Mouse (Mus musculus): Measurements from ENCODE around the gene Rnh1. TPM values are rescaled to one million over a fixed set of nuclear protein-coding genes. Genes with fewer than 3 reads are reported as not detected.

The Rnh1 gene
- polyA plus RNA-seq, 1 experiment = 75.9 TPM

- H3K36me3 ChIP-seq (ENCODE audit: control insufficient read depth, insufficient read depth, low read length) = peaks cover 15% of the 10 kb centered on the region
- WGBS = 97% methylated on average over 14 of the region's 14 CpGs
- no peak overlapping the region for H3K27ac ChIP-seq (ENCODE audit: control insufficient read depth, insufficient read depth, low read length)
- TF ChIP-seq POLR2A (IDR thresholded peaks at IDR 0.05; ENCODE audit: control insufficient read depth, extremely low read depth, insufficient read depth, low read length, poor library complexity) = no peak
- no peak for TF ChIP-seq CTCF (IDR thresholded peaks at IDR 0.05; ENCODE audit: borderline replicate concordance, control insufficient read depth, extremely low read depth, insufficient read depth, low read length, poor library complexity)
- H3K4me1 ChIP-seq (replicated peaks; ENCODE audit: control insufficient read depth, insufficient read depth, low read length) = peaks cover 12% of the 10 kb centered on the region
- no peak for DNase-seq
- H3K4me3 ChIP-seq (ENCODE audit: control insufficient read depth, insufficient read depth, low read length) = no peak overlapping the region
- no peaks in the 10 kb centered on the region for H3K27me3 ChIP-seq (ENCODE audit: control insufficient read depth, insufficient read depth, low read length)
These were observed 18.4 kb upstream of the Rnh1 start for GRCm38 (mm10) chr7:141191036-141191435.

- no peak for DNase-seq
- H3K4me1 ChIP-seq (replicated peaks; ENCODE audit: control insufficient read depth, insufficient read depth, low read length) = peaks cover 12% of the 10 kb centered on the region
- H3K27ac ChIP-seq (ENCODE audit: control insufficient read depth, insufficient read depth, low read length) = no peak overlapping the region
- H3K36me3 ChIP-seq (ENCODE audit: control insufficient read depth, insufficient read depth, low read length) = peaks cover 15% of the 10 kb centered on the region
- WGBS = 91% methylated on average over 3 of the region's 3 CpGs
- no peaks in the 10 kb centered on the region for H3K27me3 ChIP-seq (ENCODE audit: control insufficient read depth, insufficient read depth, low read length)
- no peak for TF ChIP-seq POLR2A (IDR thresholded peaks at IDR 0.05; ENCODE audit: control insufficient read depth, extremely low read depth, insufficient read depth, low read length, poor library complexity)
- TF ChIP-seq CTCF (IDR thresholded peaks at IDR 0.05; ENCODE audit: borderline replicate concordance, control insufficient read depth, extremely low read depth, insufficient read depth, low read length, poor library complexity) = no peak
- no peak overlapping the region for H3K4me3 ChIP-seq (ENCODE audit: control insufficient read depth, insufficient read depth, low read length)
These were observed 17.6 kb upstream of the Rnh1 start for GRCm38 (mm10) chr7:141190220-141190619.

DNA sequence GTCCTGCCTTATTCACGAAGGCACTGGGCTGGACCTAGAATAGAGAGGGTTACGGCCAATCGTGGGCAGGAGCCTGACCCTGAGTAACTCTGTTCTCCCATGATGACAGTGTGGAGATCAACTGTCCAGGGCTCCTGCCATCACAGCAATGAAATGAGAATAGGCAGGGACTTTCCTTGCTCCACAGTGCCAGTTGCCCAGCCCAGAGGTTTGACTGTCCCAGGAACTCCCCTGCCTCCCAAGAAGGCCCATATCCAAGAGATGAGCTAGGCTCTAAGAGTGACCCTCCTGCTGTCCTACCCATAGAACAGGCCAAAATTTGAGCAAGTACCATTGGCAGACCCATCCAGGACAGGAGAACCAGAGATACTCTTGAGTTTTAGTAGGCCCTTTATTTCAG, 16.1 kb upstream of the Rnh1 start:
- H3K4me1 ChIP-seq (replicated peaks; ENCODE audit: control insufficient read depth, insufficient read depth, low read length) = peaks cover 9% of the 10 kb centered on the region
- 97% methylated on average over 3 of the region's 3 CpGs for WGBS
- no peak for DNase-seq
- TF ChIP-seq POLR2A (IDR thresholded peaks at IDR 0.05; ENCODE audit: control insufficient read depth, extremely low read depth, insufficient read depth, low read length, poor library complexity) (no peak), CTCF (IDR thresholded peaks at IDR 0.05; ENCODE audit: borderline replicate concordance, control insufficient read depth, extremely low read depth, insufficient read depth, low read length, poor library complexity) (no peak)
- H3K36me3 ChIP-seq (ENCODE audit: control insufficient read depth, insufficient read depth, low read length) = peaks cover 15% of the 10 kb centered on the region
- H3K4me3 ChIP-seq (ENCODE audit: control insufficient read depth, insufficient read depth, low read length) = no peak overlapping the region
- H3K27me3 ChIP-seq (ENCODE audit: control insufficient read depth, insufficient read depth, low read length) = no peaks in the 10 kb centered on the region
- no peak overlapping the region for H3K27ac ChIP-seq (ENCODE audit: control insufficient read depth, insufficient read depth, low read length)

- no peak for TF ChIP-seq POLR2A (IDR thresholded peaks at IDR 0.05; ENCODE audit: control insufficient read depth, extremely low read depth, insufficient read depth, low read length, poor library complexity)
- TF ChIP-seq CTCF (IDR thresholded peaks at IDR 0.05; ENCODE audit: borderline replicate concordance, control insufficient read depth, extremely low read depth, insufficient read depth, low read length, poor library complexity) = no peak
- H3K36me3 ChIP-seq (ENCODE audit: control insufficient read depth, insufficient read depth, low read length) = peaks cover 15% of the 10 kb centered on the region
- H3K4me1 ChIP-seq (replicated peaks; ENCODE audit: control insufficient read depth, insufficient read depth, low read length) = peaks cover 7% of the 10 kb centered on the region
- 95% methylated on average over 3 of the region's 3 CpGs for WGBS
- H3K27me3 ChIP-seq (ENCODE audit: control insufficient read depth, insufficient read depth, low read length) = no peaks in the 10 kb centered on the region
- DNase-seq = no peak
- no peak overlapping the region for H3K27ac ChIP-seq (ENCODE audit: control insufficient read depth, insufficient read depth, low read length)
- H3K4me3 ChIP-seq (ENCODE audit: control insufficient read depth, insufficient read depth, low read length) = no peak overlapping the region
These were observed 15.5 kb upstream of the Rnh1 start for GRCm38 (mm10) chr7:141188194-141188593.

- TF ChIP-seq POLR2A (IDR thresholded peaks at IDR 0.05; ENCODE audit: control insufficient read depth, extremely low read depth, insufficient read depth, low read length, poor library complexity) (no peak), CTCF (IDR thresholded peaks at IDR 0.05; ENCODE audit: borderline replicate concordance, control insufficient read depth, extremely low read depth, insufficient read depth, low read length, poor library complexity) (peak; percentile 73; the same call in 1 of the 2 replicates)
- Histone ChIP-seq H3K27ac (ENCODE audit: control insufficient read depth, insufficient read depth, low read length) (no peak overlapping the region), H3K4me1 (replicated peaks; ENCODE audit: control insufficient read depth, insufficient read depth, low read length) (peaks cover 8% of the 10 kb centered on the region; the same call in 1 of the 2 replicates), H3K4me3 (ENCODE audit: control insufficient read depth, insufficient read depth, low read length) (no peak overlapping the region), H3K36me3 (ENCODE audit: control insufficient read depth, insufficient read depth, low read length) (no peaks in the 10 kb centered on the region), H3K27me3 (ENCODE audit: control insufficient read depth, insufficient read depth, low read length) (no peaks in the 10 kb centered on the region)
- peak; percentile 84 for DNase-seq
- WGBS = 2% methylated on average over 8 of the region's 8 CpGs
These were observed 3.5 kb upstream of the Rnh1 start for GRCm38 (mm10) chr7:141176173-141176572.

DNA sequence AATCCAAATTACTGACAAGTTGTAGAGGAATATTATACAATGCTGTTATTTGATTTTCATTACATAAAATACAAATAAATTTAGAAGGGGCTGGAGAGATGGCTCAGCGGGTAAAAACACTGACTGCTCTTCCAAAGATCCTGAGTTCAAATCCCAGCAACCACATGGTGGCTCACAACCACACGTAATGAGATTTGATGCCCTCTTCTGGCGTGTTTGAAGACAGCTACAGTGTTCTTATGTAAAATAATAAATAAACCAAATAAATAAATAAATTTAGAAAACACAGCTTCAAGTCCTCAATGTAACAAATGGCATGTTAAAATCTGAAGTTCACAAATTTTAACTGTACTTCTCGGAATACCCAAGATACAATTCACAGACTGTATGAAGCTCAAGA, 2.4 kb upstream of the Rnh1 start:
- Histone ChIP-seq H3K4me1 (replicated peaks; ENCODE audit: control insufficient read depth, insufficient read depth, low read length) (peaks cover 8% of the 10 kb centered on the region; the same call in 1 of the 2 replicates), H3K4me3 (ENCODE audit: control insufficient read depth, insufficient read depth, low read length) (no peak overlapping the region), H3K27ac (ENCODE audit: control insufficient read depth, insufficient read depth, low read length) (no peak overlapping the region), H3K36me3 (ENCODE audit: control insufficient read depth, insufficient read depth, low read length) (no peaks in the 10 kb centered on the region), H3K27me3 (ENCODE audit: control insufficient read depth, insufficient read depth, low read length) (no peaks in the 10 kb centered on the region)
- TF ChIP-seq POLR2A (IDR thresholded peaks at IDR 0.05; ENCODE audit: control insufficient read depth, extremely low read depth, insufficient read depth, low read length, poor library complexity) (no peak), CTCF (IDR thresholded peaks at IDR 0.05; ENCODE audit: borderline replicate concordance, control insufficient read depth, extremely low read depth, insufficient read depth, low read length, poor library complexity) (no peak)
- 95% methylated on average over 4 of the region's 4 CpGs for WGBS
- DNase-seq = no peak

GRCm38 (mm10) chr7:141173323-141173850, 730 bp upstream of the Rnh1 start:
- H3K27ac ChIP-seq (ENCODE audit: control insufficient read depth, insufficient read depth, low read length) = peak overlapping the region; percentile 45

More at GRCm38 (mm10) chr7:141173323-141173850, 730 bp upstream of the Rnh1 start:
- Histone ChIP-seq H3K27me3 (ENCODE audit: control insufficient read depth, insufficient read depth, low read length) (no peaks in the 10 kb centered on the region), H3K36me3 (ENCODE audit: control insufficient read depth, insufficient read depth, low read length) (no peaks in the 10 kb centered on the region), H3K4me1 (replicated peaks; ENCODE audit: control insufficient read depth, insufficient read depth, low read length) (peaks cover 15% of the 10 kb centered on the region), H3K4me3 (ENCODE audit: control insufficient read depth, insufficient read depth, low read length) (peak overlapping the region; percentile 67; the same call in 1 of the 2 replicates)
- WGBS = 78% methylated on average over 5 of the region's 5 CpGs
- TF ChIP-seq POLR2A (IDR thresholded peaks at IDR 0.05; ENCODE audit: control insufficient read depth, extremely low read depth, insufficient read depth, low read length, poor library complexity) = no peak
- TF ChIP-seq CTCF (IDR thresholded peaks at IDR 0.05; ENCODE audit: borderline replicate concordance, control insufficient read depth, extremely low read depth, insufficient read depth, low read length, poor library complexity) = no peak
- no peak for DNase-seq

Measured in thymus, adult 2 months (tissue).